8 mouse cellular contexts compared by ENCODE assay signal in genomic region chr10:22776007-22776698, GRCm38 (mm10). TPM values are rescaled to one million over a fixed set of nuclear protein-coding genes. Genes with fewer than 3 reads are reported as not detected.
DNase-seq lines count a peak whose midpoint lies in the region; ATAC-seq lines count a peak whose summit lies in the region.

No protein-coding gene starts in this region.

- H3K9ac ChIP-seq in forebrain, embryonic 12.5 days, result no peak overlapping the region
- no peak overlapping the region for H3K9ac ChIP-seq in midbrain, embryonic 12.5 days (replicated peaks)

- H3K4me2 ChIP-seq in forebrain, embryonic 12.5 days, result no peak overlapping the region
- no peak overlapping the region for H3K4me2 ChIP-seq in midbrain, embryonic 12.5 days (replicated peaks)

- no peak overlapping the region for H3K4me3 ChIP-seq in forebrain, embryonic 10.5 days
- no peak overlapping the region for H3K4me3 ChIP-seq in forebrain, embryonic 12.5 days (replicated peaks)
- no peak overlapping the region for H3K4me3 ChIP-seq in midbrain, embryonic 12.5 days

- no peaks in the 10 kb centered on the region for H3K9me3 ChIP-seq in forebrain, embryonic 10.5 days
- H3K9me3 ChIP-seq in forebrain, embryonic 12.5 days, result no peaks in the 10 kb centered on the region
- no peaks in the 10 kb centered on the region for H3K9me3 ChIP-seq in midbrain, embryonic 12.5 days

- ATAC-seq in forebrain, embryonic 12.5 days (ENCODE audit: low FRiP score), result no peak; the same call in 1 of the 2 replicates
- peak; percentile 77 for ATAC-seq in frontal cortex, adult (ENCODE audit: low TSS enrichment)
- ATAC-seq in midbrain, embryonic 12.5 days (ENCODE audit: low FRiP score, low read depth), result 0 out of 2 replicates have a peak, but pooled peaks have one; percentile 65
- ATAC-seq in activated CD4-positive, CD25-positive, alpha-beta regulatory T cell, adult 4 months, result no peak

- 17% methylated on average over 7 of the region's 7 CpGs for WGBS in forebrain, embryonic 10.5 days
- WGBS in forebrain, embryonic 12.5 days, result 13% methylated on average over 7 of the region's 7 CpGs
- 15% methylated on average over 7 of the region's 7 CpGs for WGBS in midbrain, embryonic 12.5 days

- no peaks in the 10 kb centered on the region for H3K36me3 ChIP-seq in forebrain, embryonic 10.5 days (replicated peaks)
- H3K36me3 ChIP-seq in forebrain, embryonic 12.5 days (replicated peaks), result no peaks in the 10 kb centered on the region
- H3K36me3 ChIP-seq in midbrain, embryonic 12.5 days, result no peaks in the 10 kb centered on the region

- no peaks in the 10 kb centered on the region for H3K27me3 ChIP-seq in forebrain, embryonic 10.5 days (ENCODE audit: poor library complexity, severe bottlenecking)
- H3K27me3 ChIP-seq in forebrain, embryonic 12.5 days, result no peaks in the 10 kb centered on the region
- H3K27me3 ChIP-seq in midbrain, embryonic 12.5 days, result no peaks in the 10 kb centered on the region

- peak overlapping the region; percentile 63; the same call in 1 of the 2 replicates for H3K27ac ChIP-seq in forebrain, embryonic 10.5 days
- no peak overlapping the region for H3K27ac ChIP-seq in forebrain, embryonic 12.5 days
- H3K27ac ChIP-seq in midbrain, embryonic 12.5 days (replicated peaks), result no peak overlapping the region

- peak; percentile 51 for DNase-seq in forebrain, embryonic 10.5 days (ENCODE audit: extremely low spot score, low spot score)
- peak; percentile 36 for DNase-seq in 416B (ENCODE audit: low read depth)
- peak; percentile 28 for DNase-seq in cerebellum, adult 11-12 months
- DNase-seq in layer of hippocampus, postnatal 14 days (ENCODE audit: low spot score in 2 of 2), result peak; percentile 55 to 66

- 0 out of 2 replicates have a peak, but pooled peaks cover 3% of the 10 kb centered on the region for H3K4me1 ChIP-seq in forebrain, embryonic 10.5 days
- 0 out of 2 replicates have a peak, but pooled peaks cover 2% of the 10 kb centered on the region for H3K4me1 ChIP-seq in forebrain, embryonic 12.5 days
- no peaks in the 10 kb centered on the region for H3K4me1 ChIP-seq in midbrain, embryonic 12.5 days

RNA-seq across cellular contexts. Expression of gene Tcf21, which starts 43.8 kb away (rescaled TPM):
- polyA plus RNA-seq in forebrain, embryonic 10.5 days (2016; fragmentation: Nextera tagmentation; extraction: Ambion mirVana), result not detected in 2 replicates
- not detected in 2 replicates for polyA plus RNA-seq in forebrain, embryonic 12.5 days (2016; fragmentation: Nextera tagmentation; extraction: Ambion mirVana)
- under 1 TPM in 1 of 2 experiments, not detected in 1; 0.25 TPM for total RNA-seq in layer of hippocampus, postnatal 14 days (2021)
- 0.30 TPM in 1 of 2 replicates, not detected in the other for polyA plus RNA-seq in midbrain, embryonic 12.5 days (2016; fragmentation: Nextera tagmentation; extraction: Ambion mirVana)
- polyA plus RNA-seq in activated CD4-positive, CD25-positive, alpha-beta regulatory T cell, adult 4 months (2017; shearing (Covaris generic)), result not detected

RNA-seq across cellular contexts. Expression of gene Tbpl1, which starts 44.4 kb away (rescaled TPM):
- 82.2 and 85.7 TPM in 2 replicates for polyA plus RNA-seq in forebrain, embryonic 10.5 days (2016; fragmentation: Nextera tagmentation; extraction: Ambion mirVana)
- polyA plus RNA-seq in forebrain, embryonic 12.5 days (2016; fragmentation: Nextera tagmentation; extraction: Ambion mirVana), result 118 and 122 TPM in 2 replicates
- total RNA-seq in layer of hippocampus, postnatal 14 days (2021), result 10 to 100 TPM; 57.3 to 61.6 TPM
- 119 and 120 TPM in 2 replicates for polyA plus RNA-seq in midbrain, embryonic 12.5 days (2016; fragmentation: Nextera tagmentation; extraction: Ambion mirVana)
- 10 to 100 TPM; 54.2 to 76.9 TPM for polyA plus RNA-seq in activated CD4-positive, CD25-positive, alpha-beta regulatory T cell, adult 4 months (2017; shearing (Covaris generic))

Comparison
In these comparisons a context has a peak if more than half of its experiments do, and no peak if none do; other contexts are left out.
1. ATAC-seq: peak in frontal cortex, adult (single experiment) and midbrain, embryonic 12.5 days (single experiment); none in forebrain, embryonic 12.5 days (single experiment) and activated CD4-positive, CD25-positive, alpha-beta regulatory T cell, adult 4 months (single experiment).
2. Peak in every context shown above with its lines, with median percentiles within 50 percentile points of each other: DNase-seq.